Mouse (Mus musculus) embryo, embryonic 11 days (tissue): ENCODE measurements around the gene Nckap5.
A peak's percentile ranks its signal among the peaks of the same experiment; 100 is the strongest.

Experiments
- DNase-seq: peaks from one replicate; pipeline ENCODE4 v3.0.0-alpha.2; 2015

The Nckap5 gene

DNA sequence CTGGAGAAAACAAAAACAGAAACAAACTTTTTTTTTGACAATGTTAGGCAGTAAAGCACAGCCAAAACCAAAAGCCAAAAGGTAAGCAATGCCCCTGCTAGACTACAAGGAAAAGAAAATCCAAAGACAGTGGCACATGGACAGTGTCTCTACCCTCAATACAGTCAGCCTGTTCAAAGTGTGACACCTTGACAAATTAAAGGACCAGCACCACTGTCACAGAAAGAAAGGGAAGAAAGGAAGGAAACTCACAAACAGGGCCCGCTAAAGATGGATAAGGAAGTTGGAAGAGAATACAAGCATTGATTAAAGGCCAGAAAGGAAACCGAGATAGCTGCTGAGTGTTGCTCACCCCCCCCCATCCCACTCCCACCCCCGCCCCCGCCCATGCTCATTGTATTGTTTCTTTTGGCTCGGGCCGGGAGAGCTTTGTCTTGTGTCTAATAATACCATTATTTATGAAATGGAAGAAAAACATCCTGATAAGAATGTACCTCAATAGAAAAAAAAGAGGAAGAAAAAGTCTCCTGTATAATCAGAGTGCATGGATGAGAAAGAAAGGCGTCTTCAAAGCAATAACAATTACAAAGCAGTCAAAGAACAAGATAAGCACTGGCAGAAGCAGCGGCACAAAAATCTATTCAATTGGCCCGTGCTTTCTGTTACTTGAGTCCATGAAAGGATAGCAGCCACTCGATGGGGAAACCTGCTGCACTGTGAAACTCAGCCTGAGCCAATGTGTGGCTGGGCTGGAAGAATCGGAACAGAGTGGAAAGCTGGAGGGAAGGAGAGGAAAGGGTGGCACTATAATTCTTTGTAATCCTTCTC, 368.9 kb downstream of the Nckap5 start:
- DNase-seq = no peak

DNA sequence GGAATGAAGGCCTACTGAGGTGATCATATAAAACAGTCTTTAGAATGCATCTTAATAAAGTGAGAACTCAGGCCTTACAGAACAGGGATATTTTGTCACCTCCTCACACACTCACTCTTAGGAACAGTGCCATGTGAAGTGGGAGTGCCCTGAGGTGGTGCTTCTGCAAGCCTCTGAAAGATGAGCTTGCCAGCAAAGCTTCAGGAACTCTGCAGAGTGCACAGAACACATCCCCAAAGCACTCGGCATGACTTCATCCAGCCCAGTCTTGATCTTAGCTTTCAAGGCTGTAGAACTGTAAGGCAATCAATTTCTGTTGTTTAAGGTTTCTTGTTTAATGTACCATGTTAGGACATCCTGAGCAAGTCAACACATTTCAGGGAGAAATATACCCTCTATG, 372.9 kb downstream of the Nckap5 start:
- DNase-seq = no peak

DNA sequence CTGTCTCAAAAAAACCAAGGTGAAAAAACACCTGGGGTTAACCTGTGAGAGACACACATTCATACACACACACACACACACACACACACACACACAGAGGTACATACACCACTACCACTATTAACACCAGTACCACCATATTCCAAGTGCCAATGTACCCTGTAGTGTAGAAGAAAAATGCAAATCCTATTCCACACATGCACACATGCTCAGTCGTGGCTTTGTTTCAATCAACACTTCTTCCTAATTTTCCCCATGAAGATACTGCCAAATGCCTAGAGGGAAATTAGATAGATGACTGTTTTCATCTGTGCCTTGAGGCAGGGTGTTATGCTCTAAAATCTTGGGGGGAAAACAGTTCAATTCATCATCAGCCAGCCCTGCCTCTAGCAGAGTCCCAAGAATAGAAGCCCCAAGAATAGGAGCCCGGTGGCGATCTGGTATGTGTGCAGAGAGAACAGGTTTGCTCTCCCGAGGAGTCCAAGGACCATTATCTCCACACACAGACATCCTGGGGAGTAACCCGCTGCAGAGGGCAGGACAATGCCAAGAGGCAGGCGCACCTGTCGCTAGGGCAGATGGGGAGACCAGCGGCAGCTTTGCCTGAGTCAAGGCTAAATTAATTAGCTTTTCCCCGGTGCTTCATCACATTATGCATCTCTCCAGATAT, 376.0 kb downstream of the Nckap5 start:
- DNase-seq = no peak

DNA sequence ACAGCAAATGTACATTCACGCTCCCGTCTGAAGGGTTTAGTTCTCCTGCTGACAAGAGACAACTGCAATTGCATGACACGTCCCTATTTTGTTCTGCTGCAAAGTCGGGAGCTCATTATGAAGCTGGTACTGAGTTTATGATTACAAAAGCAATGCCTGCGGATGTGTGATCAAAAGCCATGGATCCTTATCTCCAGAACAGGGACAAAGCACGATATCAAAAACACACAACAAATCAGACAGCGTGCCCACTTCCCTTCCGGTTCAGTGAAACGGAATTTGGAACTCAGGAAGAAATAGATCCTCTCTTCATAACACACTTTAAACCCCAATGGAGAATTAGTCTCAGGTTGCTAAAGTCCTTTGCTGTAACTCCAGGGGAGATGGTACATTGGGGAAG, 379.1 kb downstream of the Nckap5 start:
- no peak for DNase-seq

DNA sequence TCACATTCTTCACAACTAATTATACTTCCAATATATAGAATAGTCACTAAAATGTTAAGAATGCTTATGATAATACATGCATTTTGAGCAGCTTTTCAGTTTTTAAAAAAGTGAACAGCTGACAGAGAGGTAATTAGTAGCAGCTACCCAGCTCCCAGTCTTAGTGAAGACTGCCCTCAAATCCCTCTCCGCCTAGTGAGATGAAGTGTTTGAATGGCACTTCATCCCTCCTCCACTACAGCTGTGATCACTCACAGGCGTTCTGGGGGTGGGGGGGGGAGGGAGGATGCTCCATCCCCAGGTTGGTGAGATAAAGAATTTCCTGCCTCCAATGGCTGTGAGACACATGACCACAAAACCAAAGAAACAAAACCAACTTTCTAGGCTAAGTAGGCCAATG, 381.2 kb downstream of the Nckap5 start:
- no peak for DNase-seq

DNA sequence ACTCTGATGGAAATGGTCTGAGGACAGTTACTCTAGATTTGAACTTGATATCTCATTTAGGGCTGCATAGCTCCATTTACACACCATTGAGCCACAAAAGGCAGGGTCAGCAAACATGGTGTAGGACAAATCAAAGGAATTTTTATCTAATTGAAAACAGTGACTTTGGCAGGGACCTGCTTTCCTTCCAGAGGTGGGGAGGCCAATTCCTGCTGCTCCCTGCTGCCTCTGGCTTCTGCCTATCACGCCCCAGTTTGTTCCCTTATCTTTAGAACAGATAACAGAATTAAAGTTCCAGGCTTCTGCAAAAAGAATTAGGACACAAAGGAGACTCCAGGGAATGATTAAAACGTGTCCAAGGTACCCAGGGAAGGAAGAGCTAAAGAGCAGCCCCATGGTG, 386.7 kb downstream of the Nckap5 start:
- no peak for DNase-seq

DNA sequence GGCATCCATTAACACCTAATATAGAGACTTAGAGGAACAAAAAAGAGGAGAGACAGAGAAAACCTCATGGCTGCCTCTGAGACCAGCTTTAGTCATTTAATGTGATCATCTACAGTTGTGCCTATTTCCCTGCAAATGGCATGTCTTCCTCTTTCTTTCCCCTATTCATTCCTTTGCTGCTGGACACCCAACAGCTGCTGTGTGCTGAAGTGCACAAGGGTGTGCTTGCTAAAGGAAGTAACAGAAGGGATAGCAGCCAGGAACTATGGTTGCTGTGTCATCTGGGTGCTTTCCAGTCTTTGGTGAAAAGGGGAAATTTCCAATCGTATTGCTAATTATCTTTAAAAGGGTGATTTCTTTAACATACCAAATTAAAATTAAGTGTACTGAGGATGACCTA, 387.9 kb downstream of the Nckap5 start:
- no peak for DNase-seq

DNA sequence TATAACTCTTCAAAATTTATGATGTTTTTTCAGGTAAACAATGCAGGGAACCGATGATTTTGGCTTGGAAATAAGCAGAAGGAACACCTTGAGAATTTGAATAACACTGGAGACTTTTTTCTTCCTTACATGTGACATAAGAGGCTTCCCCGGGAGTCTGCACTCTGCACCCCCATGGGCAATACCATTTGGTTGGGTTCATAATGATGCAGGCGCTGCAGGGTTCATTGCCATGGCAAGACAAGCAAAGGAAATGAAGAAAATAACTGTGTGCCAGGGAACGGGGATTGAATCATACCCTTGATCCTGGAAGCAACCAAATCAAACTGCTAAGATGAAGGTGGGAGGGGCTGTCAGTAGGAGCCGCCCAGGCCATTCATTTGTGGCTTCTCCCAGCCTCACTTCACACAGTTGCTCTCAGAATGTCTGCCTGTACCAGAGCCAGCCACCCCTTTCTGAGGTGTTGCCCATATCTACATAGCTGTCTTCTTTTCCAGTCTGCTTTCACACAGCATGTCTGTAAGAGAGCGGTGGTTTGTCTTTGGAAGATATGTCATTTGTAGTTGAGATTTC, 392.5 kb downstream of the Nckap5 start:
- no peak for DNase-seq

DNA sequence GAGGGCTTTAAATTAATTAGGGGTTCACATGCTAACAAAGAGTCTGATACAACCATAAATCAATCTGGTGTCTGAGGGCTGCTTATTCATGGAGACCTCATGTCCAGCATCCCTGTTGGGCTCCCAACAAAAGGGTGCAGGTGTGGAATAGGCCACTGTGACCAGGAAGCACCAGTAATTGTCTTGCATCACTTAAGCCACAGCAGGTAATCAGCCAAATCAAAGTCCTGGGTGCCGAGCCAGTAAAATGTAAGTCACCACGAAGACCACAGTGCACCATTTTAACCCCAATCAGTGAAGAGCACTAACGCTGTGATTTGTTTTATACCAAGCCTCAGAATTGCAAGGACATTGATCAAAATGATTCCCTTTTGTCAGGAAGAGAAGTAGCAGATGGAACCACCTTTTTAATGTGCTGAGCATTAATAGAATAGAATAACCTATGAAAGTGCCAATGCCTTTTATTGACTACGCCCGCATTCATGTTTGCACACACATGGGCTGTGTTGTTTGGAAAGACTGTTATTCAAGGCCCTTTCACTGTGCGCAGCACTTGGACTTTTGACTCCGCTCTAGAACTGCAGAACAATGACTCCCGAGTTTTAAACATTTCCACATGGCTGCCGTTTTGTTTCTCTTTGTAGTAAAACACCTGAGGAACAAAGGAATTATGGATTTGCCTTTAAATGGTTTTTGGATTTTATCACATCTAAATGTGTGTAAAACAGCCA, 393.5 kb downstream of the Nckap5 start:
- DNase-seq = no peak

DNA sequence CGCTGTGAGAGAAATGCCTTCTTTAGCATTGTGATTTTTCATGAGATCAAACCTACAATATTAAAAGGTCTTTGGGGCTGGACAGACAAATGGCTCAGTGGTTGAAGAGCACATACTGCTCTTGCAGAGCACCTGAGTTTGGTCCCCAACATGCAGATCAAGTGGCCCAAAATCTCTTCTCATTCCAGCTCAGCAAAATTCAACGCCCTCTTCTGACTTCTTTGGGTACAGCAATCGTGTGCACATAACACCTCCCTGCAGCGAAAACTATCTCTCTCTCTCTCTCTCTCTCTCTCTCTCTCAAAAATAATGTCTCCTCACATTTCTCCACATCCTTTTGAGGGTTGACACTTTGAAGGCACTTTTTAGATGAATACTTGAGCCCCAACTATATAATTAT, 398.3 kb downstream of the Nckap5 start:
- no peak for DNase-seq

DNA sequence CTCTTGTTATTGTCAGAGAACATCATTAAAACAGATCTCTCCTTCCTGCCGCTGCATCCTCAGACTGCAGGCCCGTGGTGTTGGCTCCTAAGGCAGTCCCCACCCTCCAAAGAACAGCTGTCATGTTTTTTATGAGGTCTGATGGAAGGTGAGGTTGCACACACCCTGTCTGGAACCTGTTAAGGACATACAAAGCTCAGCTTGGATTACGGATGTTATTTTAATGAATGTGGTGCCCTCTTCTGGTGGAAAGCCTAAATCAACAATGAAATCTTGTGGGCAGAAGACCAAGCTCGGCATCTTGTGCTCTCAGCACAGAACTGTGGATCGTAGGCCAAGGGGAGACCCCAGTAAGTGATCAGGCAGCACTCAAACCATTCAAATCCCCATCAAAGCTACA, 399.0 kb downstream of the Nckap5 start:
- DNase-seq = peak; percentile 81

DNA sequence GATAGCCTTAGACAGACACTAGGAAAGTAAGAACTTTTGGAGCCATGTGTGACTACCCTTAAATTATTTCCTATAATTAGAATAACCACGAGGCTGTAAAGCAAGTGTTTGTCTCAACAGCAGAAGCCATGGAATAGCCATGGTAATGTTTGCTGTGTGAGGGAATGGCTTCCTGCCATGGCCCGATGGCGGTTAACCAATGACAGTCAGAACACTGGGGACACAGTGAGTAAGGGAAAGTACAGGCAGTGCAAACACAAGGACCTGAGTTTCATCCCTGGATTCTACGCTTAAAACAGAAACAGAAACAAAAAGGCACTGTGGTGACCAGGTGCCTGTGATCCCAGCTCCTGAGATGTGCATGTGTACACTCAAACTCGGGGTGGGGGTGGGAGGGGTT, 419.2 kb downstream of the Nckap5 start:
- DNase-seq = no peak

DNA sequence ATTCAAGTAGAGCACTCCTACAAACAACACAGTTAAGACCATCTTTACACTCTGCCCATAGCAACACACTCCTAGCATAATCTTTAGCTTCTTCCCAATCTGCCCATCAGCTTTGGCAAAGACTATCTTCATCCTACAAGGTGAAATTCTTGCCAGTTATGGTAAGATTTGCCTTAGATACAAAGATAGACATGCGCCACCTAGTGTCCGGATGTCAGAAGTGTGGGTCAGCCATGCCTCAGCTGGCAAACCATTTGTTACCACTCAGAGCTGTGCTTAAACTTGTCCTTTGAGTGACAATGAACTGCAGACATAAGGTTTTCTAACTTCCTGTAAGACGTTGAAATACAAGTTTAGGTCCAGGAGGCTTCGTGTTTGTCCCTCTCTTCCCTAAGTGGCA, 422.7 kb downstream of the Nckap5 start:
- DNase-seq = peak; percentile 71

DNA sequence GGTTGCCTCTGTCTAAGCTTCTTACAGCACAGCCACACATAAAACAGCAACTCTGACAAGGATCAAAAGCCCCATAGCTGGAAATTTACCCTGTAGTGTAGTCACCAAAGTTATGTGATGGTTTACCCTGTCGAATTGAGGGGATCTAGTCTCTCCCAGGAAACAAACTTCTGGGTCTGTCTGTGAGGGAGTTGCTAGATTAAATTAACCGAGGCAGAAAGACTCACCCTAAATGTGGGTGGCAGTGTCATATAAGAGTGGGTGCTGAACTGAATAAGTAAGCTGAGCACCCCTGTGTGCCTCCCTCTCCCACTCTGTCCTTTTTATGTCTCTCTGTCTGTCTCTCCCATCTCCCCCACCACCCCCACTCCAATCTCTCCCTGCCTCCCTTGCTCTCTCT, 425.1 kb downstream of the Nckap5 start:
- DNase-seq = no peak

DNA sequence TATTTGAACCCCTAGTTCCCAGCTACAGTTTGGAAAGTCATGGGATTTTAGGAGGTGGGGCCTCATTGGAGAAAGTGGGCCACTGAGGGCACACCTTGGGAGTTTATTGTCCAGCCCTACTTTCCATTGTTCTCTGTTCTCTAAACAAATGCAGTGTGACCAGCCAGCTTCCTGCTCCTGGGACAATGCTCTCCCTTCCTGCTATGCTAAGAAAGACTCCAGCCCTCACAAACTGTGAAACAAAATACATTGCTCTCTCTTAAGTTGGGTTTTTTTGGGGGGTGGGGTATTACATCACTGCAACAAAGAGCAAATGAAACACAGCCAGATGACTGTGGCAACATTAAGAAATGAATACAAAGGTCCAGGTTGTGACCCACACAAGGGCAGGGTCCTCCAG, 426.6 kb downstream of the Nckap5 start:
- no peak for DNase-seq

DNA sequence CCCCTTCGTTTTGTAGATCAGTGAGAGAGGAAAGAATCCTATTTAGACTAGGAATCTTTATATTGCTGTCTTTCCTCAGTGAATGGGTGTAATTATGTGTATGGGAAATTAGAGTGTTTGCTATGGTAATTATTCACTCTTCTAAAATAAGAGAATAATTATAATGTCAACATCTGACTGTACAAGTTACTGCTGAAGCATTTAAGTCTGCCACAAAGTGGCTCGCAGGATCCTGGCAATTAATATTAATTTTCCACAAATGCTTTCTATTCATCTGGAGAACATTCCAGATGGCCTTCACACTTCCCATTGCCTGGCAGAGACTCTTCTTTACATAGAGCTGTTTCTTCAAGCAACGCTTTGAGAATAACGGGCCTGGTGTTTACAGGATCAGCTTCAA, 439.4 kb downstream of the Nckap5 start:
- no peak for DNase-seq

DNA sequence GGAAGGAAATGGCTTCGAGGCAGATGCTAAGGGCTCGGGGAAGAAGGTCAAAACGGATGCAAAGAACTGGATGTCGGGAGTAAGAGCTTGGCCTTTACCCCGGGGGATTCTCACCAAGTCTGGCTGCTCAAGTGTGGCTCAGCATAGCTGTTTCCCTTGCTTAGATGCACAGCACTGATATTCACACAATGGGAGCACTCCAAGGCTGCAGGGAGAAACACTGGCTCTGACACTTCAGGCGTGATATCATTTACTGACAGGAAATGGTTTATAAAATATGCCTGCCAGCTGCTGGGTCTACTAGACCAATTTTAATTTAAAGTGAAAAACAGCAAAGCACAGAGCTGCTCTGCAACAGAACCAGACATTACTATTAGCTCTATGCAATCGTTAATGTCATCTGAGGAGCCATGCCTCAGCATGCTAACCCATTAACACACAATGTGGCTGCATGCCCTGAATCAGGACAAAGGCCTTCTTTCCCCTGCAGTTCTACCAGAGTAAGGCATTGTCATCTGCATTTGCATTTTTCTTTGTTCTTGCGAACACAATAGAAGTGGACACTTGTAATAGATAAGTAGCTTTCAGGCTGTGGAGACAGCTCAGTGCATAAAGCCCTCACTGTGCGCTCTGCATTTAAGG, 453.1 kb downstream of the Nckap5 start:
- no peak for DNase-seq

DNA sequence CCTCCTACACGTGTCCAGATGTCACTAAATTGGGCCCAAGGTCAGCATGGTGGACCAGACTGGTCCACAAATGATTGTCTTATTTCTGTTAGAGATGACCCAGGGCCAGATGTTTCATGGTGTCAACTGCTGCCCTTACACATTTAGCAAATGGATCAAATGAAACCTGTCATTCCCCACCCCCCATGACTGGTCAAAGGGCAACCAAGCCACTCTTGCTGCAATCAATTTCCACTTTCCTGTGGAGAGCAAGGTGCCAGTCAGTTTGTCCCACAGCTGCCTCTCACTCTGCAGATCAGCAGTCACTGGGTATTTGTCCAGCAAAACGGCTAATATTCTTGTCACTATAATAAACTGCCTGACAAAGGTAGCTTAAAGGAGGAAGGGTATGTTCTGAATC, 463.9 kb downstream of the Nckap5 start:
- DNase-seq = no peak

DNA sequence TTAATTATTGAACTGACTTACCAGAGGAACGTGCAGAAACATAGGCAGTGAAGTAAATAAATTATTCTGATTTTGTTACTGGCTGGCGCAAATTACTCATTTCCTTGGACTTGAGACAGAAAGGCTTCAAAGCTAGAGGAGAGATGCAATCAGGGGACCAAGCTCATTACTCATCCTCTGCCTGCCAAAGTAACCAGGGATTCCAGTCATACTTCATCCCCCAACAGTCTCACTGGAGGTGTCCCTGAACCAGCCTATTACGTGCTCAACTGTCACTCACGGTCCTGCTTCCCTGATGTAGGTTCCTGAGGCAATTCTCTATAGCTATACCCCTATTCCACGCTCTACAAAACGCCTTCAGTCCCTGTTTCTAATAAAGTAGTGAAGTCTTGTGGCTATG, 466.0 kb downstream of the Nckap5 start:
- no peak for DNase-seq

DNA sequence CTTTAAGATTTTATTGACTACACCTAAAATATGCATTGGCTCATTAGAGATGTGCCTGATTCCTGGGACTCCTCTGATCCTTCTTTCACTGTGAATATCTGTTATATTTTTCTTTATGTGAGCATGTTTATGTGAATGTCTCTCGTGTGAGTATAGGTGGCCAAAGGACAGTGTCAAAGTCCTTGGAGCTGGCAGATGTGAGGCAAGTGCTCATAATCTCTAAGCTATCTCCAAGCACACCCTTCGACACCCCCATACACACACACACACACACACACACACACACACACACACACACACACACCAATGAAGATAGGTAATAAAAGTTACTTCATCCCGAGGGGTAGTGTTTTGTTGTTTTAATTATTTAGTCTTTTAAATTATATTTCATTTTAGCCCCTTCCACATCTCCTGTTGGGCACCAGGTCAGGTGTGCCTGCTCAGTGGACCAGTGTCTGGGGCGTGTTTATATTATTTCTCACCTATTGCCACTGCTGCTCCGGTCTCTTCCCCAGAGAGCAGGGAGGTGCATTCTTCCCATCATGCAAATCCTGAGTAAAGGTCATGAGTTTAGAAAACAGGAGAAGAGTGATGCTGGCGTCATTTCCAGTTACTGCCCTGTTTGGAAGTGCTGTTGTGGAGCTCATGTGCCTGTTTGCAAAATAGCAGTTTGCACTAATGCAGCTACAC, 469.9 kb downstream of the Nckap5 start:
- no peak for DNase-seq

DNA sequence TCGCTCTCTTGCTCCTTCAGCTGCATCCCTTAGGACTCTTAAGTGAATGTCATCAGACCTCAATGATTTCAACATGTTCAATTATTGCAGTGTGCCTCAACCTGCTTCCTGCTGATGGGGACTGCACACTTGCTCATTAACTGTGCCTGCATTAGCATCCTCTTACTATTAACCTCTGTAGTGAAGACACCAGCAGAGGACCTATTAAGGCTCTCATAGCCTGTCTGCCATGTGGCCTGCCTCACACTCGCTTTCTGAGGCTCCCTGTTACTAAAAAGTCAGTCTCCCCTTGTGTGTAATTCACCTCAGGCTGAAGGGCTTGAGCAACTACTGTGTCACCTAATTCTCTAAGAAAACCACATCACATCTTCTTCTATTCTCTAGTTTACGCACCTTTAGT, 470.5 kb downstream of the Nckap5 start:
- DNase-seq = no peak

DNA sequence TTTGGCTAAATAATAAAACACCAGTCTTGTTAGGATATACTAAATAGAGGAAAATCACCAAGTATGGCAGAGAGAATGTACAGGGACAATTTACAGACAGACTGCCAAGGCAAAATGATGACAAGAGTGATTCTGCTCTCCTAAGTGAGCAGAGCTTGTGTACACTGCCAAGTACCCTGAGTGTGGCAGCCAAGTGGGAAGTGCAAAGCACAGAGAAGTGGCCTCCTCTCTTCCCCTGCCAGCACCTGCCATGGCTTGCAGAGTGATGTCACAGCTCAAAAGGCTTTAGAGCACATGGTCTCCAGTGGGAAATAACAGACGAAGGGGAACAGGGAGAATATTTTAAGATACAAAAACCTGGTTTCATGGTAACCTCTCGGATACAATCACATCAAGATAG, 488.8 kb downstream of the Nckap5 start:
- DNase-seq = no peak

DNA sequence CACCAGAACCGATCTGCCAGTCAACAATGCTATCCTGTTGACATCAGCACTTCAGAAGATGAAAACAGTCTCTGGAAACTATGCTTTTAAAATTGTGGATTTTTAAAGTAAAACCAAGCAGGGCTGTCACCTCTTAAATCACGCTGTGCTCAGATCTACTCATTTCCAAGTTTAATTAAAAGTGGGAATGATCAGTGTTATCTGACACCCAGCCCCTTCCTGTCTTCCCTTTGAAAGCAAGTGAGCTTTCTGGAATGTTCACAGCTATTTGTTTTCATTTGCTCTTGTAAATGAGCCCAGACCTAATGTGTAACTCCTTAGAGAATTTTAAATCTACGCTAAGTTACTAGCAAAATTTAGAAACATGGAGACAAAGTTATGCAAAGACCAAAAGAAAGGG, 491.3 kb downstream of the Nckap5 start:
- no peak for DNase-seq
